8 mouse cellular contexts compared by ENCODE assay signal in the genomic region with DNA sequence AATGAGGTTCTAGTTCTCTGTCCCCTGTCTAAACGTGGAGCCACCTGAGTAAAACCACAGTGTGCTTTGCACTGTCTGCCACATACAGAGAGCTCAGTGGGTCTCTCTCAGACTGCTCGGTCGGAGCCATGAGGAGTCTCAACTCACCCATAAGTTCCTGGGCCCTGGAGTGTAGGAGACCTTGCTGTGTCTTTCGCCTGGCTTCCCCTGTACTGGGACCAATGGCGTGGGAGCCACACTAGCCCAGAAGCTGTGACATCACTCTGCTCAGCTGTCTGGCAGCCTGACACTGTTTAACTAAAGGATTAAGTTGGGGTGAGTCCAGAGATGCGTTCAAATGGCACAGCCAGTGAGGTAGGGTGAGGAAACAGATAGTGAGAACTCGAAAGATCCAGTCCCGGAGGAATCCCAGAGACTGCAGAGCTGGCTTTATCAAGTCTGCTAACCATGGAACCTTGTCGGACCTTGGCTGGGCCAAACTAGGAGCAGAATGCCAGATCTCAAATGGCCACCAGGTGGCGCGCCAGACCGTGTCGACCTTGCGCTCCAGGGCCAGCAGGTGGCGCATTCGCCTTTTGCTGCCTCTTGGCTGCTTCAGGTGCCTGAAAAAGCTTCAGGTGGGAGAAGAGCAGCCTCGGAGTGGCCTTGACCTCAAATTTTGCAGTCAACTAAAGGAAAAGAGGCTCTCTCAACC. TPM values are rescaled to one million over a fixed set of nuclear protein-coding genes. Genes with fewer than 3 reads are reported as not detected.
DNase-seq lines count a peak whose midpoint lies in the region; ATAC-seq and TF ChIP-seq lines count a peak whose summit lies in the region.

No protein-coding gene starts in this region.

- peak; percentile 98 for TF ChIP-seq CTCF in E14TG2a.4 (conservative IDR thresholded peaks at IDR 0.05; ENCODE audit: low read length)
- peak; percentile 100 for TF ChIP-seq CTCF in lung, embryonic 14.5 days (IDR thresholded peaks at IDR 0.05; ENCODE audit: low read depth)

- H3K27me3 ChIP-seq in E14TG2a.4 (ENCODE audit: insufficient read depth, low read length), result peaks cover 30% of the 10 kb centered on the region
- no peaks in the 10 kb centered on the region for H3K27me3 ChIP-seq in forebrain, embryonic 14.5 days (replicated peaks; ENCODE audit: control insufficient read depth, insufficient read depth, low read length)
- no peaks in the 10 kb centered on the region for H3K27me3 ChIP-seq in lung, embryonic 14.5 days (ENCODE audit: insufficient read depth, low read length)

- peak; percentile 55; the same call in 1 of the 2 replicates for ATAC-seq in forebrain, embryonic 14.5 days
- ATAC-seq in lung, embryonic 14.5 days (ENCODE audit: insufficient read depth), result peak; percentile 69
- ATAC-seq in neutrophil, adult 5-6 weeks (ENCODE audit: extremely low read depth, insufficient number of reproducible peaks, low FRiP score, poor library complexity, severe bottlenecking), result peak; percentile 76

- H3K36me3 ChIP-seq in E14TG2a.4 (ENCODE audit: insufficient read depth, low read length), result no peaks in the 10 kb centered on the region
- no peaks in the 10 kb centered on the region for H3K36me3 ChIP-seq in forebrain, embryonic 14.5 days (ENCODE audit: control insufficient read depth, insufficient read depth, low read length)
- no peaks in the 10 kb centered on the region for H3K36me3 ChIP-seq in lung, embryonic 14.5 days (ENCODE audit: insufficient read depth)

- no peaks in the 10 kb centered on the region for H3K9me3 ChIP-seq in E14TG2a.4 (ENCODE audit: low read length)
- H3K9me3 ChIP-seq in forebrain, embryonic 14.5 days (replicated peaks; ENCODE audit: control insufficient read depth, low read length), result no peaks in the 10 kb centered on the region
- H3K9me3 ChIP-seq in lung, embryonic 14.5 days (ENCODE audit: low read depth, low read length), result no peaks in the 10 kb centered on the region

- no peak overlapping the region for H3K27ac ChIP-seq in forebrain, embryonic 14.5 days (ENCODE audit: low read depth, low read length)
- H3K27ac ChIP-seq in lung, embryonic 14.5 days (ENCODE audit: low read depth), result no peak overlapping the region

- no peak overlapping the region for H3K9ac ChIP-seq in forebrain, embryonic 14.5 days (ENCODE audit: low read length)
- no peak overlapping the region for H3K9ac ChIP-seq in lung, embryonic 14.5 days

- WGBS in forebrain, embryonic 14.5 days, result 22% methylated on average over 17 of the region's 17 CpGs
- WGBS in lung, embryonic 14.5 days, result 17% methylated on average over 17 of the region's 17 CpGs

- no peak overlapping the region for H3K4me3 ChIP-seq in E14TG2a.4 (replicated peaks; ENCODE audit: low read length)
- H3K4me3 ChIP-seq in forebrain, embryonic 14.5 days (ENCODE audit: low read depth, low read length), result no peak overlapping the region
- H3K4me3 ChIP-seq in lung, embryonic 14.5 days (ENCODE audit: low read depth, low read length), result no peak overlapping the region

- peak; percentile 70 for DNase-seq in c-Kit-positive CD71-positive TER-119-positive erythroid progenitor cells, embryonic 14.5 days (ENCODE audit: low spot score)
- DNase-seq in forebrain, embryonic 14.5 days (ENCODE audit: low spot score), result peak; percentile 83
- peak; percentile 89 to 93 for DNase-seq in heart, postnatal 36 days
- DNase-seq in layer of hippocampus, adult 11-12 months (ENCODE audit: low spot score), result peak; percentile 85
- peak; percentile 90 for DNase-seq in lung, embryonic 14.5 days
- peak; percentile 93 for DNase-seq in testis, postnatal 10 days (ENCODE audit: low spot score)

- peaks cover 21% of the 10 kb centered on the region for H3K4me1 ChIP-seq in E14TG2a.4 (replicated peaks; ENCODE audit: low read depth, low read length)
- no peaks in the 10 kb centered on the region for H3K4me1 ChIP-seq in forebrain, embryonic 14.5 days (ENCODE audit: control insufficient read depth, insufficient read depth, low read length)
- no peaks in the 10 kb centered on the region for H3K4me1 ChIP-seq in lung, embryonic 14.5 days (ENCODE audit: insufficient read depth)

- intact Hi-C loops in heart, postnatal 36 days (cut with DNase I), result loop anchor here (1.0 to 2.0 kb wide), 2 partner anchors 77 to 144 kb away; no protein-coding TSS in a partner anchor

- H3K4me2 ChIP-seq in forebrain, embryonic 14.5 days (ENCODE audit: low read length), result no peak overlapping the region
- no peak overlapping the region for H3K4me2 ChIP-seq in lung, embryonic 14.5 days

RNA-seq across cellular contexts. Expression of a gene that starts 20.3 kb away (rescaled TPM):
- polyA plus RNA-seq in forebrain, embryonic 14.5 days (2014; fragmentation: Nextera tagmentation; extraction: Ambion mirVana), result not detected in 2 replicates
- not detected for total RNA-seq in heart, postnatal 36 days (2021)
- polyA plus RNA-seq in lung, embryonic 14.5 days (2014; fragmentation: Nextera tagmentation; extraction: Ambion mirVana), result not detected in 2 replicates
- total RNA-seq in neutrophil, adult 5-6 weeks (2017), result not detected in 2 replicates

RNA-seq across cellular contexts. Expression of a gene that starts 21.4 kb away (rescaled TPM):
- polyA plus RNA-seq in forebrain, embryonic 14.5 days (2014; fragmentation: Nextera tagmentation; extraction: Ambion mirVana), result 25.8 and 28.0 TPM in 2 replicates
- under 1 TPM; 0.62 to 0.94 TPM for total RNA-seq in heart, postnatal 36 days (2021)
- 5.6 and 7.5 TPM in 2 replicates for polyA plus RNA-seq in lung, embryonic 14.5 days (2014; fragmentation: Nextera tagmentation; extraction: Ambion mirVana)
- total RNA-seq in neutrophil, adult 5-6 weeks (2017), result 1.0 and 1.1 TPM in 2 replicates
